Mouse (Mus musculus) heart, embryonic 11.5 days (tissue): ENCODE data around the gene Zc3h12c. TPM values are rescaled to one million over a fixed set of nuclear protein-coding genes. Genes with fewer than 3 reads are reported as not detected.
"Not testable (repeated sequence)": the region's sequence is repeated elsewhere in the genome, so short reads cannot be mapped to it uniquely, and the experiment has no call there.

Experiments
- ATAC-seq: fragments of 200-750 bp; cut with Nextera tagmentation; replicated peaks from 2 replicates; pipeline ENCODE4 v1.8.0; 2017; ENCODE audit warnings: moderate library complexity; ENCODE audit not compliant: insufficient number of reproducible peaks, low FRiP score, low TSS enrichment
- H3K27ac ChIP-seq: fragments of 300-500 bp; sonication (generic); 2 replicates; pipeline ENCODE4 v1.5.1; 2014; ENCODE audit warnings: mild to moderate bottlenecking, low read depth, low read length
- H3K27me3 ChIP-seq: fragments of 300-500 bp; sonication (generic); 2 replicates; pipeline ENCODE4 v1.6.1; 2014; ENCODE audit warnings: mild to moderate bottlenecking, low read length, mixed read lengths; ENCODE audit not compliant: control insufficient read depth, insufficient read depth
- H3K36me3 ChIP-seq: fragments of 300-500 bp; sonication (generic); 2 replicates; pipeline ENCODE4 v1.6.1; 2014; ENCODE audit warnings: mild to moderate bottlenecking, low read length, moderate library complexity, mixed read lengths; ENCODE audit not compliant: control insufficient read depth, insufficient read depth
- H3K4me1 ChIP-seq: fragments of 300-500 bp; sonication (generic); 2 replicates; pipeline ENCODE4 v1.6.1; 2014; ENCODE audit warnings: low read length; ENCODE audit not compliant: control insufficient read depth, insufficient read depth
- H3K4me2 ChIP-seq: fragments of 300-500 bp; sonication (generic); 2 replicates; pipeline ENCODE4 v1.6.1; 2014; ENCODE audit warnings: mild to moderate bottlenecking, moderate library complexity
- H3K4me3 ChIP-seq: fragments of 300-500 bp; sonication (generic); 2 replicates; pipeline ENCODE4 v1.5.1; 2014; ENCODE audit warnings: low read depth, low read length
- H3K9ac ChIP-seq: fragments of 300-500 bp; sonication (generic); 2 replicates; pipeline ENCODE4 v1.6.1; 2014; ENCODE audit warnings: mild to moderate bottlenecking, low read depth, low read length, moderate library complexity
- H3K9me3 ChIP-seq: fragments of 300-500 bp; sonication (generic); replicated peaks from 2 replicates; pipeline ENCODE4 v1.6.1; 2016; ENCODE audit warnings: low read length; ENCODE audit not compliant: control insufficient read depth
- WGBS: fragments of 180-500 bp; shearing (Covaris S2); extraction: QIAGEN DNeasy Blood & Tissue Kit; methylation state at CpG from one replicate; pipeline ENCODE4 v1.1.7; 2014; ENCODE audit not compliant: insufficient replicate concordance; 5-methylcytosine and 5-hydroxymethylcytosine counted together
- microRNA-seq: library from miRNA; unstranded; fragments of <30 nt; microRNA quantifications from one replicate; pipeline ENCODE4, GENCODE M21; 2016; ENCODE audit warnings: borderline number of aligned reads
- polyA plus RNA-seq: library from polyadenylated mRNA; unstranded; fragments of >200 nt; fragmentation: Nextera tagmentation; extraction: Ambion mirVana; gene quantifications from 2 replicates; pipeline ENCODE4 v1.2.1, GENCODE M21; 2014

The Zc3h12c gene
- polyA plus RNA-seq, 1 experiment from 2014 or later: 3.8 TPM

- H3K36me3 ChIP-seq: peaks cover 23% of the 10 kb centered on the region
- not testable (repeated sequence) for H3K4me3 ChIP-seq
These were observed 97.0 kb downstream of the Zc3h12c start for GRCm38 (mm10) chr9:52071352-52071751.

GRCm38 (mm10) chr9:52070052-52070451 is 98.3 kb downstream of the Zc3h12c start:
- ATAC-seq: no peak
- Histone ChIP-seq H3K4me2 (no peak overlapping the region), H3K9me3 (no peaks in the 10 kb centered on the region), H3K27me3 (no peaks in the 10 kb centered on the region), H3K4me1 (no peaks in the 10 kb centered on the region), H3K27ac (no peak overlapping the region), H3K36me3 (peaks cover 29% of the 10 kb centered on the region), H3K4me3 (no peak overlapping the region), H3K9ac (no peak overlapping the region)
- 92% methylated on average over 2 of the region's 2 CpGs for WGBS

More at GRCm38 (mm10) chr9:52071352-52071751, 97.0 kb downstream of the Zc3h12c start:
- not testable (repeated sequence) for H3K9me3 ChIP-seq, H3K9ac ChIP-seq, H3K27me3 ChIP-seq, H3K27ac ChIP-seq, H3K4me2 ChIP-seq, H3K4me1 ChIP-seq, ATAC-seq

Small RNAs within 50 kb of the gene (microRNA-seq; reads per million reads assigned to microRNA genes)
- gene Gm27686 (not detected), gene Mir6244 (not detected)

Other genes starting within 250 kb of the Zc3h12c start
- 82.5 and 84.3 TPM in 2 replicates for gene Fdx1, start 205.0 kb downstream of the Zc3h12c start, polyA plus RNA-seq
- gene Rdx, start 121.4 kb downstream of the Zc3h12c start, polyA plus RNA-seq: 203 and 213 TPM in 2 replicates